Mouse (Mus musculus) MEL (cell line): ENCODE measurements at regions not wholly inside any gene's neighbourhood (a gene's known extent, or its start where the extent isn't known, plus 50 kb on each side); places are given as distances from the start of the nearest gene placed in this dataset.

ENCODE experiments used
- BHLHE40 ChIP-seq: IDR thresholded peaks from 2 replicates; pipeline ENCODE4 v1.6.1; 2012; ENCODE audit warnings: low read depth, mild to moderate bottlenecking, inconsistent platforms, low read length, improper control_type of control experiment, borderline replicate concordance
- CHD1 ChIP-seq: IDR thresholded peaks from 2 replicates; pipeline ENCODE4 v1.6.1; 2012; ENCODE audit warnings: low read depth, mild to moderate bottlenecking, inconsistent platforms, low read length, improper control_type of control experiment
- CTCF ChIP-seq, 3 experiments: IDR thresholded peaks in 2 of 3; conservative IDR thresholded peaks in 1 of 3; 2 replicates each; pipeline ENCODE4 v1.5.1; 2011 to 2012; ENCODE audit warnings: low read length in 3 of 3, low read depth in 2 of 3, mild to moderate bottlenecking in 2 of 3, improper control_type of control experiment in 1 of 3, inconsistent platforms in 1 of 3, mixed read lengths in 1 of 3, moderate library complexity in 1 of 3; ENCODE audit not compliant: control insufficient read depth in 1 of 3, insufficient read depth in 1 of 3, poor library complexity in 1 of 3, severe bottlenecking in 1 of 3
- EP300 ChIP-seq, 2 experiments: IDR thresholded peaks; 2 replicates each; pipeline ENCODE4 v1.6.1; 2011; ENCODE audit warnings: improper control_type of control experiment in 2 of 2, low read length in 2 of 2, low read depth in 1 of 2, mild to moderate bottlenecking in 1 of 2
- HCFC1 ChIP-seq: IDR thresholded peaks from 2 replicates; pipeline ENCODE4 v1.6.1; 2012; ENCODE audit warnings: low read depth, mild to moderate bottlenecking, inconsistent platforms, low read length, improper control_type of control experiment, moderate library complexity
- MAX ChIP-seq: IDR thresholded peaks from 2 replicates; pipeline ENCODE4 v1.6.1; 2011; ENCODE audit warnings: low read length, improper control_type of control experiment
- MYC ChIP-seq: IDR thresholded peaks from 2 replicates; pipeline ENCODE4 v1.6.1; 2011; ENCODE audit warnings: low read depth, mild to moderate bottlenecking, low read length, improper control_type of control experiment, moderate library complexity
- POLR2A ChIP-seq, 2 experiments: IDR thresholded peaks; 2 replicates each; pipeline ENCODE4 v1.6.1; 2011 to 2012; ENCODE audit warnings: low read length in 2 of 2, mild to moderate bottlenecking in 2 of 2, control low read depth in 1 of 2, improper control_type of control experiment in 1 of 2, low read depth in 1 of 2, moderate library complexity in 1 of 2; ENCODE audit not compliant: control insufficient read depth in 1 of 2, insufficient read depth in 1 of 2, poor library complexity in 1 of 2
- RAD21 ChIP-seq: IDR thresholded peaks from 2 replicates; pipeline ENCODE4 v1.6.1; 2011; ENCODE audit warnings: mild to moderate bottlenecking, low read depth, low read length, improper control_type of control experiment
- USF1 ChIP-seq: IDR thresholded peaks from 2 replicates; pipeline ENCODE4 v1.6.1; 2014; ENCODE audit warnings: low read depth, mild to moderate bottlenecking, inconsistent platforms, low read length, improper control_type of control experiment, moderate library complexity

GRCm38 (mm10) chr2:56784808-56785207, 339.0 kb downstream of the Nr4a2 start:
- TF ChIP-seq BHLHE40, result no peak
- TF ChIP-seq EP300 (IDR thresholded peaks at IDR 0.05; ENCODE audit: low read depth in 1 of 2, low read length in 2 of 2), result no peak
- TF ChIP-seq POLR2A (IDR thresholded peaks at IDR 0.05; ENCODE audit: control insufficient read depth in 1 of 2, insufficient read depth in 1 of 2, low read depth in 1 of 2, low read length in 2 of 2, poor library complexity in 1 of 2), result no peak
- no peak for TF ChIP-seq MAX
- no peak for TF ChIP-seq USF1
- TF ChIP-seq RAD21, result no peak
- TF ChIP-seq CHD1, result no peak
- no peak for TF ChIP-seq MYC
- no peak for TF ChIP-seq CTCF (IDR thresholded peaks at IDR 0.05 in 2 of 3, conservative IDR thresholded peaks at IDR 0.05 in 1 of 3; ENCODE audit: control insufficient read depth in 1 of 3, insufficient read depth in 1 of 3, low read depth in 2 of 3, low read length in 3 of 3, poor library complexity in 1 of 3, severe bottlenecking in 1 of 3)
- no peak for TF ChIP-seq HCFC1
